Mouse (Mus musculus) CH12.LX (cell line): ENCODE measurements at regions not wholly inside any gene's neighbourhood (a gene's known extent, or its start where the extent isn't known, plus 50 kb on each side); places are given as distances from the start of the nearest gene placed in this dataset.

Experiments used
- DNase-seq: peaks from one replicate; pipeline ENCODE4 v3.0.0-alpha.2; 2013; ENCODE audit errors: extremely low read depth
- H3K27ac ChIP-seq: 2 replicates; pipeline ENCODE4 v1.5.1; 2012; ENCODE audit warnings: low read depth, mild to moderate bottlenecking, control low read depth, moderate library complexity; ENCODE audit not compliant: insufficient read depth
- H3K27me3 ChIP-seq: replicated peaks from 2 replicates; pipeline ENCODE3; 2012; ENCODE audit warnings: inconsistent platforms
- H3K36me3 ChIP-seq, 2 experiments: replicated peaks in 1 of 2; 2 replicates each; pipeline versions ENCODE3 to v1.6.1; 2012; ENCODE audit warnings: inconsistent platforms in 1 of 2, low read length in 1 of 2, mild to moderate bottlenecking in 1 of 2, mixed read lengths in 1 of 2, moderate library complexity in 1 of 2; ENCODE audit not compliant: control insufficient read depth in 1 of 2, insufficient read depth in 1 of 2
- H3K4me1 ChIP-seq, 2 experiments: 2 replicates each; pipeline ENCODE4 v1.6.1; 2012; ENCODE audit warnings: inconsistent platforms in 1 of 2, moderate library complexity in 1 of 2; ENCODE audit not compliant: insufficient read depth in 2 of 2, control insufficient read depth in 1 of 2
- H3K4me2 ChIP-seq: 2 replicates; pipeline ENCODE4 v1.6.1; 2012; ENCODE audit warnings: low read depth, mild to moderate bottlenecking, control low read depth; ENCODE audit not compliant: poor library complexity, insufficient read depth, severe bottlenecking
- H3K4me3 ChIP-seq, 3 experiments: fragments of 150-350 bp in 1 of 3; sonication (generic) in 1 of 3; replicated peaks in 1 of 3; 2 replicates each; pipeline versions ENCODE3 to v1.5.1; 2011 to 2012; ENCODE audit warnings: low read depth in 2 of 3, low read length in 2 of 3, mild to moderate bottlenecking in 2 of 3, moderate library complexity in 2 of 3, control low read depth in 1 of 3, improper control_type of control experiment in 1 of 3, inconsistent platforms in 1 of 3, mixed read lengths in 1 of 3; ENCODE audit not compliant: poor library complexity in 1 of 3
- H3K79me2 ChIP-seq: replicated peaks from 2 replicates; pipeline ENCODE4 v1.6.1; 2012; ENCODE audit warnings: mild to moderate bottlenecking, moderate library complexity; ENCODE audit not compliant: control insufficient read depth, poor library complexity, insufficient read depth, severe bottlenecking; ENCODE audit errors: extremely low read depth
- H3K9ac ChIP-seq: 2 replicates; pipeline ENCODE4 v1.6.1; 2012; ENCODE audit warnings: low read depth, mild to moderate bottlenecking, control low read depth, moderate library complexity; ENCODE audit not compliant: insufficient read depth
- H3K9me3 ChIP-seq: replicated peaks from 2 replicates; pipeline ENCODE3; 2012; ENCODE audit warnings: low read length, inconsistent platforms, mixed read lengths
- BHLHE40 ChIP-seq: IDR thresholded peaks from 2 replicates; pipeline ENCODE4 v1.6.1; 2011; ENCODE audit warnings: mild to moderate bottlenecking, low read depth, low read length, improper control_type of control experiment
- CHD1 ChIP-seq: IDR thresholded peaks from 2 replicates; pipeline ENCODE4 v1.6.1; 2012; ENCODE audit warnings: low read depth, low read length, improper control_type of control experiment, inconsistent platforms
- CHD2 ChIP-seq: IDR thresholded peaks from 2 replicates; pipeline ENCODE4 v1.6.1; 2011; ENCODE audit warnings: low read length, improper control_type of control experiment
- CTCF ChIP-seq, 2 experiments: IDR thresholded peaks in 1 of 2; conservative IDR thresholded peaks in 1 of 2; 2 replicates each; pipeline ENCODE4 v1.5.1; 2011 to 2012; ENCODE audit warnings: low read depth in 2 of 2, low read length in 2 of 2, improper control_type of control experiment in 1 of 2, inconsistent platforms in 1 of 2, mild to moderate bottlenecking in 1 of 2, moderate library complexity in 1 of 2
- ELF1 ChIP-seq: IDR thresholded peaks from 2 replicates; pipeline ENCODE4 v1.6.1; 2014; ENCODE audit warnings: low read depth, mild to moderate bottlenecking, inconsistent platforms, low read length, improper control_type of control experiment
- ETS1 ChIP-seq: conservative IDR thresholded peaks from 2 replicates; pipeline ENCODE4 v1.6.1; 2012; ENCODE audit warnings: low read depth, mild to moderate bottlenecking, inconsistent platforms, low read length, improper control_type of control experiment, moderate library complexity
- HCFC1 ChIP-seq: IDR thresholded peaks from 2 replicates; pipeline ENCODE4 v1.6.1; 2012; ENCODE audit warnings: low read depth, mild to moderate bottlenecking, inconsistent platforms, low read length, improper control_type of control experiment
- IRF4 ChIP-seq: IDR thresholded peaks from 2 replicates; pipeline ENCODE4 v1.6.1; 2014; ENCODE audit warnings: low read depth, mild to moderate bottlenecking, inconsistent platforms, low read length, improper control_type of control experiment
- JUND ChIP-seq: conservative IDR thresholded peaks from 2 replicates; pipeline ENCODE4 v1.6.1; 2011; ENCODE audit warnings: low read depth, low read length, improper control_type of control experiment
- KAT2A ChIP-seq: IDR thresholded peaks from 2 replicates; pipeline ENCODE4 v1.6.1; 2012; ENCODE audit warnings: low read length, improper control_type of control experiment, inconsistent platforms; ENCODE audit not compliant: insufficient replicate concordance
- MAX ChIP-seq: IDR thresholded peaks from 2 replicates; pipeline ENCODE4 v1.6.1; 2011; ENCODE audit warnings: low read length, improper control_type of control experiment
- MXI1 ChIP-seq: IDR thresholded peaks from 2 replicates; pipeline ENCODE4 v1.6.1; 2011; ENCODE audit warnings: mild to moderate bottlenecking, low read depth, low read length, improper control_type of control experiment
- NRF1 ChIP-seq: IDR thresholded peaks from 2 replicates; pipeline ENCODE4 v1.6.1; 2014; ENCODE audit warnings: low read depth, mild to moderate bottlenecking, inconsistent platforms, low read length, improper control_type of control experiment, moderate library complexity
- PAX5 ChIP-seq: IDR thresholded peaks from 2 replicates; pipeline ENCODE4 v1.6.1; 2012; ENCODE audit warnings: low read length, inconsistent platforms, mixed read lengths
- POLR2AphosphoS2 ChIP-seq: IDR thresholded peaks from 2 replicates; pipeline ENCODE4 v1.6.1; 2011; ENCODE audit warnings: low read depth, low read length, improper control_type of control experiment
- RAD21 ChIP-seq: IDR thresholded peaks from 2 replicates; pipeline ENCODE4 v1.6.1; 2011; ENCODE audit warnings: low read depth, mild to moderate bottlenecking, low read length, improper control_type of control experiment, moderate library complexity
- SIN3A ChIP-seq: IDR thresholded peaks from 2 replicates; pipeline ENCODE4 v1.6.1; 2012; ENCODE audit warnings: low read length, improper control_type of control experiment, inconsistent platforms
- SMC3 ChIP-seq: IDR thresholded peaks from 2 replicates; pipeline ENCODE4 v1.6.1; 2011; ENCODE audit warnings: low read depth, low read length, improper control_type of control experiment
- UBTF ChIP-seq: IDR thresholded peaks from 2 replicates; pipeline ENCODE4 v1.6.1; 2012; ENCODE audit warnings: low read depth, mild to moderate bottlenecking, inconsistent platforms, low read length, improper control_type of control experiment, moderate library complexity
- USF2 ChIP-seq: conservative IDR thresholded peaks from 2 replicates; pipeline ENCODE4 v1.6.1; 2011; ENCODE audit warnings: low read depth, low read length, improper control_type of control experiment
- ZNF384 ChIP-seq: IDR thresholded peaks from 2 replicates; pipeline ENCODE4 v1.6.1; 2012; ENCODE audit warnings: low read depth, low read length, improper control_type of control experiment, inconsistent platforms
- dilution Hi-C: fragments of 300-500 bp; cut with MboI; formaldehyde crosslinking; loops from 2 replicates; pipeline ENCODE4 v1.14.3; 2020; ENCODE audit warnings: low sequenced_read_pairs; ENCODE audit not compliant: extremely low pct_unique_long_range_greater_than_20kb, extremely low pct_ligation_motif_present
- in situ Hi-C: fragments of 300-500 bp; cut with MboI; formaldehyde crosslinking; loops from 3 replicates; pipeline ENCODE4 v1.14.3; 2019; ENCODE audit warnings: low sequenced_read_pairs, low pct_ligation_motif_present, low pct_unique_long_range_greater_than_20kb, mixed read lengths

DNA sequence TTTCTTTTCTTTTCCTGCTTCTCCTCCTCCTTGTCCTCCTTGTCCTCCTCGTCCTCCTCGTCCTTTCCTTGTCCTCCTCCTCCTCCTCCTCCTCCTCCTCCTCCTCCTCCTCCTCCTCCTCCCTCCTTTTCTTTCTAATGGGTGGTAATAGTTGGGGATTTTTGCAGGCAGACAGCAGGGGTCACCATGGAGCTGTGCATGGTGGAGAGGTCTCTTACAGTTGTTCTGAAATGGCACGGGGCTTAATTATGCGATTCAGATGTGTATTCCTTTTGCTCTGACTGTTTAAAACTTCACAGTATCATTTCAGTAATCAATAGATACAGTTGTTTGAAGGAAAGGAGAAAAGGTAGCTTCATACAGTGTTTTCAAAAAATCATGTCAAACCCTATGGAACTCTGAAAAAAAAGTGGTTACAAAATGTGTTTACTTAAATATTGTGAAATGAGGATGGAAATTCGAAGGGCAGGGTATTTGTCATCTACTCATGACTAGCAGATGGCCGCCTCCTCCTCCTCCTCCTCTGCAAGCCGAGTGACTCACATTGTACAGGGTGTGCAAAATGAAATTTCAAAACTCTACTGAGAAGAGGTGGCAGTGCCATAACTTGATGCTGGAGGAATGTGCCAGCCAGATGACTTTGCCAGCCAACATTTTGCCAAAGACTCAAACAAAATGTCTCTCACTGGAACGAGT lies 421.0 kb upstream of the 4930578C19Rik start:
- H3K4me2 ChIP-seq, result no peak overlapping the region
- H3K79me2 ChIP-seq, result no peaks in the 10 kb centered on the region
- no peak overlapping the region for H3K9ac ChIP-seq
- dilution Hi-C loops, result no loop called here
- H3K27ac ChIP-seq, result no peak overlapping the region
- TF ChIP-seq BHLHE40 (0 out of 2 replicates have a peak, but pooled peaks have one; percentile 5), SMC3 (peak; percentile 54), ETS1 (no peak), RAD21 (peak; percentile 54), CTCF (conservative IDR thresholded peaks at IDR 0.05 in 1 of 2, IDR thresholded peaks at IDR 0.05 in 1 of 2; ENCODE audit: low read depth in 2 of 2, low read length in 2 of 2) (peak in 1 of 2 experiments; percentile 52; a peak in 2 of 4 replicates)
- no peaks in the 10 kb centered on the region for H3K36me3 ChIP-seq
- peak; percentile 39 for DNase-seq
- peaks cover 0 to 4% of the 10 kb centered on the region in 2 experiments; a peak in 2 of 4 replicates for H3K4me1 ChIP-seq
- H3K27me3 ChIP-seq, result no peaks in the 10 kb centered on the region
- no peaks in the 10 kb centered on the region for H3K9me3 ChIP-seq
- in situ Hi-C loops, result no loop called here
- no peak overlapping the region for H3K4me3 ChIP-seq

GRCm38 (mm10) chrX:18875734-18876133 lies 414.5 kb upstream of the 4930578C19Rik start:
- dilution Hi-C loops (no loop called here), in situ Hi-C loops (no loop called here)
- TF ChIP-seq HCFC1, result no peak
- TF ChIP-seq PAX5, result no peak
- TF ChIP-seq RAD21, result no peak
- no peak for TF ChIP-seq UBTF
- no peak for TF ChIP-seq MXI1
- no peak for TF ChIP-seq POLR2AphosphoS2
- TF ChIP-seq NRF1, result no peak
- TF ChIP-seq IRF4, result no peak
- TF ChIP-seq KAT2A, result no peak
- TF ChIP-seq JUND, result no peak
- TF ChIP-seq SIN3A, result no peak
- no peak for TF ChIP-seq USF2
- no peak for TF ChIP-seq MAX
- no peak for TF ChIP-seq CHD2
- TF ChIP-seq CHD1, result no peak
- TF ChIP-seq ZNF384, result no peak
- no peak for TF ChIP-seq ELF1
- H3K27ac ChIP-seq, result no peak overlapping the region
- no peaks in the 10 kb centered on the region for H3K27me3 ChIP-seq
- H3K79me2 ChIP-seq, result no peaks in the 10 kb centered on the region
- H3K4me3 ChIP-seq, result no peak overlapping the region
- no peak for DNase-seq
- no peak overlapping the region for H3K9ac ChIP-seq
- no peaks in the 10 kb centered on the region for H3K9me3 ChIP-seq
- no peak overlapping the region for H3K4me2 ChIP-seq
- no peaks in the 10 kb centered on the region for H3K4me1 ChIP-seq
- H3K36me3 ChIP-seq, result no peaks in the 10 kb centered on the region
